Mouse (Mus musculus): Measurements from ENCODE around the gene Flvcr2. TPM values are rescaled to one million over a fixed set of nuclear protein-coding genes. Genes with fewer than 3 reads are reported as not detected.

Flvcr2 gene
- polyA plus RNA-seq, 1 experiment from 2014 or later: 2.2 TPM

DNA sequence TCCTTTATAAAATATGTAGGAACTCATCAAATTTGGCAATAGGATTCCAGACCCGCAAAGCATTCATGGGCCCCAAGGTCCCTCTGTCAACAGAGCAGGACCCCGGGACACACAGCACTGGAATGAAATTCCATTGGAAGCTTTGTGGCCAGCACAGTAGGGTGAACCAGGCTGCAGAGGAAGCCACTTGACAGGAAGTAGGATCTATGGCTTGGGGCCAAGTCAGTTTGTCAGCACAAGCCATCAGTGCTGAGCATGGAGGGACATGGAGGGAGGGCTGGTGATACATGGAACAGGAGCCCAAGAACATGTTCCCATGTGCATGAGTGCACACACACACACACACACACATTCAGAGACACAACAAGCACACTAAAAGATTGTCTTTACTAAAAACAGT lies 10.1 kb upstream of the Flvcr2 start:
- no peak for ATAC-seq (ENCODE audit: insufficient read depth)
- TF ChIP-seq CTCF (IDR thresholded peaks at IDR 0.05; ENCODE audit: low read depth): no peak
- peak; percentile 76 for DNase-seq
- no peaks in the 10 kb centered on the region for H3K36me3 ChIP-seq (ENCODE audit: insufficient read depth)
- no peaks in the 10 kb centered on the region for H3K9me3 ChIP-seq (ENCODE audit: low read depth, low read length)
- H3K27ac ChIP-seq (ENCODE audit: low read depth): no peak overlapping the region
- 62% methylated on average over 2 of the region's 2 CpGs for WGBS
- no peaks in the 10 kb centered on the region for H3K27me3 ChIP-seq (ENCODE audit: insufficient read depth, low read length)
- no peak overlapping the region for H3K4me3 ChIP-seq (ENCODE audit: low read depth, low read length)
- H3K4me2 ChIP-seq: no peak overlapping the region
- H3K9ac ChIP-seq: no peak overlapping the region
- no peaks in the 10 kb centered on the region for H3K4me1 ChIP-seq (ENCODE audit: insufficient read depth)

GRCm38 (mm10) chr12:85736960-85737359 lies 9.4 kb upstream of the Flvcr2 start:
- ATAC-seq (ENCODE audit: insufficient read depth) (no peak), DNase-seq (no peak)
- WGBS: 77% methylated on average over 3 of the region's 3 CpGs
- Histone ChIP-seq H3K36me3 (ENCODE audit: insufficient read depth) (no peaks in the 10 kb centered on the region), H3K27ac (ENCODE audit: low read depth) (no peak overlapping the region), H3K27me3 (ENCODE audit: insufficient read depth, low read length) (no peaks in the 10 kb centered on the region), H3K4me1 (ENCODE audit: insufficient read depth) (no peaks in the 10 kb centered on the region), H3K4me3 (ENCODE audit: low read depth, low read length) (no peak overlapping the region), H3K9me3 (ENCODE audit: low read depth, low read length) (no peaks in the 10 kb centered on the region), H3K9ac (no peak overlapping the region), H3K4me2 (no peak overlapping the region)
- TF ChIP-seq CTCF (IDR thresholded peaks at IDR 0.05; ENCODE audit: low read depth): no peak

DNA sequence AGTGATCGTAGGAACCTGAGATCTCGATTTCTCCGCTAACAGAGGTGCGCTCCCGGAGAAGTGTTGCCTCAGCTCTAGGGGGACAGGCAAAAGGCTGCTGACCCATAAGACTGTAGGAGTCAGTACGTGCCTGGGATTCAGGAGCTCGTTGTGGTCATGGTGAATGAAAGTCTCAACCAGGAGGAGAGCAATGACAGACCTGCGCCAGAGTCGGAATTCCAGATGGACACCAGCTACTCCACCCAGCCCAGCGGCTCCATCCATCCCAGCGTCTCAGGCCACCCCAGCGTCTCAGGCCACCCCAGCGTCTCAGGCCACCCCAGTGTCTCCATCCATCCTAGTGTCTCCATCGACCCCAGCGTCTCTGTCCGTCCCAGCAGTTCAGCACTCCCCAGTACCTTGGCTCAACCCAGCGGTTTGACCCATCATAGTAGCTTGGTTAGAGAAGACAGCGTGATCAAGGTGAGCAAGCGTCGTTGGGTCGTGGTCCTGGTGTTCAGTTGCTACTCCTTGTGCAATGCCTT lies 419 bp downstream of the Flvcr2 start:
- Histone ChIP-seq H3K4me3 (ENCODE audit: low read depth, low read length) (peak overlapping the region; percentile 50), H3K4me2 (peak overlapping the region; percentile 99), H3K9ac (peak overlapping the region; percentile 54), H3K27ac (ENCODE audit: low read depth) (no peak overlapping the region), H3K27me3 (ENCODE audit: insufficient read depth, low read length) (no peaks in the 10 kb centered on the region), H3K36me3 (ENCODE audit: insufficient read depth) (no peaks in the 10 kb centered on the region), H3K9me3 (ENCODE audit: low read depth, low read length) (no peaks in the 10 kb centered on the region), H3K4me1 (ENCODE audit: insufficient read depth) (no peaks in the 10 kb centered on the region; the same call in 1 of the 2 replicates)
- ATAC-seq (ENCODE audit: insufficient read depth) (peak; percentile 26; the same call in 1 of the 2 replicates), DNase-seq (no peak)
- no peak for TF ChIP-seq CTCF (IDR thresholded peaks at IDR 0.05; ENCODE audit: low read depth)
- WGBS: 17% methylated on average over 21 of the region's 21 CpGs

- H3K27me3 ChIP-seq (ENCODE audit: insufficient read depth, low read length): no peaks in the 10 kb centered on the region
- DNase-seq: no peak
- H3K9me3 ChIP-seq (ENCODE audit: low read depth, low read length): no peaks in the 10 kb centered on the region
- TF ChIP-seq CTCF (IDR thresholded peaks at IDR 0.05; ENCODE audit: low read depth): no peak
- no peak overlapping the region for H3K9ac ChIP-seq
- H3K36me3 ChIP-seq (ENCODE audit: insufficient read depth): no peaks in the 10 kb centered on the region
- WGBS: 81% methylated on average over 10 of the region's 10 CpGs
- H3K4me2 ChIP-seq: peak overlapping the region; percentile 99
- ATAC-seq (ENCODE audit: insufficient read depth): no peak
- H3K4me3 ChIP-seq (ENCODE audit: low read depth, low read length): no peak overlapping the region
- no peaks in the 10 kb centered on the region; the same call in 1 of the 2 replicates for H3K4me1 ChIP-seq (ENCODE audit: insufficient read depth)
- H3K27ac ChIP-seq (ENCODE audit: low read depth): no peak overlapping the region
These were observed 1.0 kb downstream of the Flvcr2 start for GRCm38 (mm10) chr12:85747343-85747742.

DNA sequence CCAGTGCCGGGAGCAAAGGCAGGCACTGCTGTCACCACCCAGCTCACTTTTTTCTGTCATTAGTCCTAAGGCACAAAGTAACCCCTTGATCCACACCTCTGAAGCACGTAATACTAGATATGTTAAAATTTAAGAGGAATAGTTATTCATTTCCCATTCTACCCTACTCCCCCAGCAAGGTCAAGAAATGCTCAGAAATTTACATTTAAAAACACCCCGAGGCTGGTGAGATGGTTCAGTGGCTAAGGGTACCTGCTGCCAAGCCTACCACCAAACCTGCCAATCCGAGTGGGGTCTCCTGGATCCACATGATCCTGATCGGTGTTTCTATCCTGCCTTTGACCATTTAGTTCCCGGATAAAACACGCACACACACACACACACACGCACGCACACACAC lies 3.5 kb downstream of the Flvcr2 start:
- TF ChIP-seq CTCF (IDR thresholded peaks at IDR 0.05; ENCODE audit: low read depth): no peak
- Histone ChIP-seq H3K4me1 (ENCODE audit: insufficient read depth) (no peaks in the 10 kb centered on the region; the same call in 1 of the 2 replicates), H3K4me2 (no peak overlapping the region), H3K27me3 (ENCODE audit: insufficient read depth, low read length) (no peaks in the 10 kb centered on the region), H3K9me3 (ENCODE audit: low read depth, low read length) (no peaks in the 10 kb centered on the region), H3K36me3 (ENCODE audit: insufficient read depth) (no peaks in the 10 kb centered on the region), H3K27ac (ENCODE audit: low read depth) (no peak overlapping the region), H3K4me3 (ENCODE audit: low read depth, low read length) (no peak overlapping the region), H3K9ac (no peak overlapping the region)
- WGBS: 90% methylated on average over 9 of the region's 9 CpGs
- no peak for DNase-seq
- no peak for ATAC-seq (ENCODE audit: insufficient read depth)

DNA sequence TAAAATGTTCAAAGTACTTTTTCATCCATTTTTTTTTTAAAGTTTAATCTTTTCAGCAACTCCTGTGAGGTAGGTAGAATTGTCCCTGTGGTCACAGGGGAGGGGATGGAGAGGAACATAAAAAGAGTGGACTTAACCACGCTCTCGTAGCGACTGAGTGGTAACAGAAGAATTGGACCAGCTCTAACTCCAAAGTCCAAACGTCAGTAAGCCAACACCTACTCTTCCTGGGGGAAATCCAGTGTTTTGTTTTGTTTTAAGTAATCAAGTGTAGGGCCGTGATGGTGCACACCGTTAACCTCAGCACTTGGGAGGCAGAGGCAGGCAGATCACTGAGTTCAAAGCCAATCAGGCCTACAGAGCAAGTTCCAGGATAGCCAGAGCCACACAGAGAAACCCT lies 5.8 kb downstream of the Flvcr2 start:
- TF ChIP-seq CTCF (IDR thresholded peaks at IDR 0.05; ENCODE audit: low read depth): no peak
- no peak overlapping the region for H3K9ac ChIP-seq
- H3K27ac ChIP-seq (ENCODE audit: low read depth): no peak overlapping the region
- ATAC-seq (ENCODE audit: insufficient read depth) (no peak), DNase-seq (no peak)
- no peaks in the 10 kb centered on the region for H3K27me3 ChIP-seq (ENCODE audit: insufficient read depth, low read length)
- WGBS: 78% methylated on average over 6 of the region's 6 CpGs
- H3K4me2 ChIP-seq: no peak overlapping the region
- H3K4me3 ChIP-seq (ENCODE audit: low read depth, low read length): no peak overlapping the region
- H3K9me3 ChIP-seq (ENCODE audit: low read depth, low read length): no peaks in the 10 kb centered on the region
- no peaks in the 10 kb centered on the region for H3K36me3 ChIP-seq (ENCODE audit: insufficient read depth)
- H3K4me1 ChIP-seq (ENCODE audit: insufficient read depth): no peaks in the 10 kb centered on the region

DNA sequence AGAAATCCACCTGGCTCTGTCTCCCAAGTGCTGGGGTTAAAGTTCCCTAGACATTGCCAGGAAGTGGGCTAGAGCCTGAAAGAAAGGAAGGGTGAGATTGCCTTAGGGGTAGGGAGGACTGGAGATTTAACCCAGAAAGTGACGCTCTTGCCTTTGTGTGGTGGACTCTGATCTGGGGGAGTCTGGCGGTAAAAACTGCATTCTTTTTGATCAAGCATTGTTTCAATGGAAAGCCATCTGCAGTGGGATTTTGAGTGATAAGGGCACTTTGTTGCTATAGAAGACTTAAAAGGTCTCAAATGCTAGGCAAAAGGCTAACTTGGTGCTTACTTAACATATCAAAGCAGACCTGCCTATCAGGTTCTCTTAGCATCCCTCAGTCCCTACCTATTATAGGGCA lies 6.9 kb downstream of the Flvcr2 start:
- Histone ChIP-seq H3K4me2 (no peak overlapping the region), H3K9ac (no peak overlapping the region), H3K4me3 (ENCODE audit: low read depth, low read length) (no peak overlapping the region), H3K36me3 (ENCODE audit: insufficient read depth) (no peaks in the 10 kb centered on the region), H3K9me3 (ENCODE audit: low read depth, low read length) (no peaks in the 10 kb centered on the region), H3K27me3 (ENCODE audit: insufficient read depth, low read length) (no peaks in the 10 kb centered on the region), H3K27ac (ENCODE audit: low read depth) (no peak overlapping the region), H3K4me1 (ENCODE audit: insufficient read depth) (no peaks in the 10 kb centered on the region)
- 50% methylated on average over 2 of the region's 2 CpGs for WGBS
- DNase-seq (no peak), ATAC-seq (ENCODE audit: insufficient read depth) (no peak)
- TF ChIP-seq CTCF (IDR thresholded peaks at IDR 0.05; ENCODE audit: low read depth): no peak

Measured in lung, embryonic 14.5 days (tissue).